Mouse (Mus musculus): Measurements from ENCODE around the gene Ptf1a. TPM values are rescaled to one million over a fixed set of nuclear protein-coding genes. Genes with fewer than 3 reads are reported as not detected.

Ptf1a gene
- polyA plus RNA-seq, 1 experiment from 2014 or later = 7.7 TPM

DNA sequence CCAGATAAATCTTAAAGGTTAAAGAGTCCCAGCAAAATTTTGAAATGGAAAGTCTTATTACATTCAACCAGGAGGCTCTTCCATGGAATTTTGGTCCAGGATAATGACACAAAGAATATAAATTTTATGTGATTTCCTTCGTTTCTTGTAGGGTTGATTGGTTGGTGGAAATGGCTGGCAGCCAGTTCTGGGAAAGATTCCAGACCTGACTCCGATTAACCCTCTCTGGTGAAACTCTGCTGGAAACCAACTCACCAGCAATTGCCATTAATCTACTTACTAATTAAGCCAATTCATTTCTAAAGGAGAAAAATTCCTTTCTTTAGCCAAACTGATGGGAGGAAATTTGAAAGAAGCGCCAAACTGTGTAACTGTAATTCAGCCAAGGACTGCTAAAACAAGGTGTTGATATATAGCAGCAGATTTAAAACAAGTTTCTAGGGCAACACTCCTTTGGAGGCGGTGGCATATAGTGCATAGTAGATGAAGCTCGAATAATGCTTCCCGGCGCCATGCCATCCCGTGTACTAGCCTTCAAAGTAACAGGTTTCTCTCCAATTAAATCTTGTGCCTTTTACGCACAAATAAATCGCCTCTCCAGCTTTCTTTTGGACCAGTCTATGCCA is 10.5 kb downstream of the Ptf1a start:
- ATAC-seq (ENCODE audit: low FRiP score, low read depth) = no peak
- WGBS = 5% methylated on average over 10 of the region's 10 CpGs
- Histone ChIP-seq H3K4me3 (no peak overlapping the region), H3K27ac (no peak overlapping the region), H3K4me2 (replicated peaks) (no peak overlapping the region), H3K27me3 (replicated peaks) (peaks cover 72% of the 10 kb centered on the region), H3K36me3 (no peaks in the 10 kb centered on the region), H3K9ac (no peak overlapping the region), H3K9me3 (no peaks in the 10 kb centered on the region), H3K4me1 (peaks cover 18% of the 10 kb centered on the region)

DNA sequence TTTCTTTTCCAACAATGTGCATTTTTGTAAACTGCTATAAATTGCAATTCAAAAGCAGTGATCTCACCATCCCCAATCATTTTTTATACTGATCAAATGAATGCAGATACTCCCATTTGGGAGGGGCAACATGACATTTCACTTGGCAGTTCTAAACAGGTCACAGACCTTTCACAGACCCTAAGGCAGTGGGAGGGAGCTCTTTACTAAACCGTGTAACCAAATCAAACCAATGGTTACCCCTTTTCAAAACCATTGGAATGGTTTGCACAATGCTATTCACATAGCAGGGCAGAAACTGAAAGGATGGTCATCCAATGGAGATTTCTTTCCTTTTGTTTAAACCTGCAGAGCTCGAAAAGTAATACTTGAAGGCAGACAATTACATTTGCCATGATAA is 13.3 kb downstream of the Ptf1a start:
- Histone ChIP-seq H3K4me2 (replicated peaks) (no peak overlapping the region), H3K9me3 (no peaks in the 10 kb centered on the region), H3K4me3 (no peak overlapping the region), H3K9ac (no peak overlapping the region), H3K4me1 (0 out of 2 replicates have a peak, but pooled peaks cover 1% of the 10 kb centered on the region), H3K27me3 (replicated peaks) (peaks cover 44% of the 10 kb centered on the region), H3K36me3 (no peaks in the 10 kb centered on the region), H3K27ac (no peak overlapping the region)
- 23% methylated on average over 2 of the region's 2 CpGs for WGBS
- ATAC-seq (ENCODE audit: low FRiP score, low read depth) = no peak

DNA sequence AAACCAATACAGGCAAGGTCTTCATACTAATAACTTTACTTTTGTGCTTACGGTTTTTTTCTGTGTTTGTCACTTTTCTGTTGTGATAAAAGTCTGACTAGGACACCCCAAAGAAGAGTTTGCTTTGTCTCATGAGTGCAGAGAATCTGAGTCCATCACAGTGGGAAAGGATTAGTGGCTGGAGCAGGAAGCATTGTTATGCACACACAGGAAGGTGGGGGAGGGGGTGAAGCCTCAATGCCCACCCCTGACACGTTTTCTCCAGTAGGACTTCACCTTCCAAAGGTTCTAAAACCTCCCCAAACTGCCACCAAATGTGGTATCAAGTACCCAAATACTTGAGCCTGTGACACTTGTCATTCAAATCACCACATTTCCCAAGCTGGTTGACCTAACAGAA is 16.5 kb downstream of the Ptf1a start:
- Histone ChIP-seq H3K4me1 (no peaks in the 10 kb centered on the region), H3K9me3 (no peaks in the 10 kb centered on the region), H3K4me3 (no peak overlapping the region), H3K27ac (no peak overlapping the region), H3K4me2 (replicated peaks) (no peak overlapping the region), H3K36me3 (no peaks in the 10 kb centered on the region), H3K27me3 (replicated peaks) (peaks cover 14% of the 10 kb centered on the region), H3K9ac (no peak overlapping the region)
- no peak for ATAC-seq (ENCODE audit: low FRiP score, low read depth)
- 51% methylated on average over 2 of the region's 2 CpGs for WGBS

DNA sequence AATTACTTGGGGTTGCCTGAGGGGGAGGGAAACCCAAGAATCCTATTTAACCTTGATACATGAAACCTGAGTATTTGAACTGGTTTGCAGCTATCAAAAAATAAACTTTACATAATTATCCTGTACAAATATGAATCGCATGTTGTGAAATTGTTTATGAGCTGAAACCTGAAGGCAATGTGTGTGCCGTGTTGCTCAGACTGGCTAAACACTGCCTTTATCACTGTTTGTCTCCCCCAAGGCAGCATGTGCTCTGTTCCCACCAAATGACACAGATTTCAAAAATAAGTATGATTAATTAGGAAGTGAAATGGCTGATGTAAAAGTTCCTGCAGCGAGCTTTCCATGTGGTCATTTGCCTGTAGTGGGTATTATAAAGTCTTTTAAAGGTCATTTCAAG is 44.8 kb downstream of the Ptf1a start:
- 85% methylated on average over 3 of the region's 3 CpGs for WGBS
- no peak overlapping the region for H3K4me3 ChIP-seq
- H3K9ac ChIP-seq = no peak overlapping the region
- no peak overlapping the region for H3K27ac ChIP-seq
- H3K27me3 ChIP-seq (replicated peaks) = no peaks in the 10 kb centered on the region
- no peak overlapping the region for H3K4me2 ChIP-seq (replicated peaks)
- no peaks in the 10 kb centered on the region for H3K36me3 ChIP-seq
- no peaks in the 10 kb centered on the region for H3K9me3 ChIP-seq
- no peaks in the 10 kb centered on the region for H3K4me1 ChIP-seq
- ATAC-seq (ENCODE audit: low FRiP score, low read depth) = no peak

Other genes starting within 250 kb of the Ptf1a start
- 0.34 and 0.37 TPM in 2 replicates for gene Armc3, start 246.4 kb upstream of the Ptf1a start, polyA plus RNA-seq (2016; fragmentation: Nextera tagmentation; extraction: Ambion mirVana)
- gene Msrb2, start 74.2 kb upstream of the Ptf1a start, polyA plus RNA-seq (2016; fragmentation: Nextera tagmentation; extraction: Ambion mirVana) = 12.6 and 13.2 TPM in 2 replicates
- not detected in 2 replicates for gene 4921504E06Rik, start 108.3 kb downstream of the Ptf1a start, polyA plus RNA-seq (2016; fragmentation: Nextera tagmentation; extraction: Ambion mirVana)
- gene Otud1, start 212.1 kb downstream of the Ptf1a start, polyA plus RNA-seq (2016; fragmentation: Nextera tagmentation; extraction: Ambion mirVana) = 1.6 TPM in 2 replicates